Mouse (Mus musculus) inflammation-experienced regulatory T-cells, adult 6 months (primary cell): ENCODE results near the gene Smarcd2. TPM values are rescaled to one million over a fixed set of nuclear protein-coding genes. Genes with fewer than 3 reads are reported as not detected.
A peak's percentile ranks its signal among the peaks of the same experiment; 100 is the strongest.

Experiments
- ATAC-seq: one replicate; pipeline ENCODE4 v1.8.0; 2017
- polyA plus RNA-seq, 3 experiments: library from polyadenylated mRNA; unstranded; fragments of 100-300 nt; shearing (Covaris generic); gene quantifications; one replicate each; pipeline ENCODE4 v1.2.1; 2017

Gene Smarcd2
- polyA plus RNA-seq, 3 experiments from 2014 or later, result 16.2 to 24.9 (median 23.1) TPM

DNA sequence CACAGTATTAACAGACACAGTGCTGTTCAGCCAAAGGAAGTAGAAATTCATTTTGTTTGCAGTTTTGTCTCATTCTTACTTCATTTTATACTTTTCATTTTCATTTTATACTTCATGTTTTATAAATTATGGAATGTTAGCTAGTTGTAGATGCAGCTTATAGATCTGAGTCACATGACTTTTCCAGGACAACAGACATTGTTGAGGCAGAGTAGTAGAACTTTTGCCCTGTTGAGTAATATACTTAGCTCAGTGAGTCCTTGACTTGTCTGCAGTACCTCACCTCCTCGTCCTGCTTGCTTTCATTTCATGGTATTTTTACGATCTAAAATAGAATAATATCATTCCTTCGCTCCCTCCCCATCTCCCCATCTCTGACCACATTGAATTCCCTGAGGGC, 52.2 kb downstream of the Smarcd2 start:
- no peak for ATAC-seq

DNA sequence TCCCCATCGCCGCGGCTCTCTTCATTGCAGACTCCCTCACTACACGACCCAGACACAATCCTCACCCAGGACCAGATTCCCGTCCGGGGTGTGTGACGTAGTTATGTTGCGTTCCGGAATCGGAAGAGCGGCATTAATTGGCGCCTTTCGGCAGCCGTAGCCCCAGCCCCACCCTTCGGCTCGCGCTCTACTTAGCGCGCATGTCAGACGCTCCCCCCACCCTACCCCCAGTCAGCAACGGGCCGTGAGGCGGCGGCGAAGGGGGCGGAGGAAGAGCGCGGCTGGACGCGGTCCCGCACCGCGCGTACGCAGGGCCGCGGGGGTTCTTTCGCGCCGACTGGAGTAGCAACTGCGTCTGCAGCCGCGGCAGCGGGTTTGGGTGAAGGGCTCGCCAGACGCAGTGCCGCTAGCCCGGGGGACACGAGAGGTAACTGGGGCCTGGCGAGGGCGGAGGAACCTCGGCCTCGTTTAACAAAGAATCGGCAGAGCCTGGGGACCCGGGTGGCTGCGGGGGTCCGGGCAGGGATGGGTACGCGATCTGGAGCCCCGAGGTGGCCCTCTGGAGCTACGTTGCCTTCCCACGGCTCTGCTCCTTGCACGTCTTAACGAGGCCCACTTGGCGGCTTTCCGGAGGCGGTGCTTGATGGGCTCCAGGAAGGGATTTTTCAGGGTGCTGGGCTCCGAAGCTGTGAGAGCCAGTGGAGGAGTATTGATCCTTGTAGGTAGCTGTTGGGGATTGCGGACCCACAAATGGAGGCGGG, 55.9 kb downstream of the Smarcd2 start, which contains the start of gene Ddx42:
TSS of gene Ddx42 (plus strand) at position 197 of the 761 bp plus-strand sequence.
- peak; percentile 70 for ATAC-seq

DNA sequence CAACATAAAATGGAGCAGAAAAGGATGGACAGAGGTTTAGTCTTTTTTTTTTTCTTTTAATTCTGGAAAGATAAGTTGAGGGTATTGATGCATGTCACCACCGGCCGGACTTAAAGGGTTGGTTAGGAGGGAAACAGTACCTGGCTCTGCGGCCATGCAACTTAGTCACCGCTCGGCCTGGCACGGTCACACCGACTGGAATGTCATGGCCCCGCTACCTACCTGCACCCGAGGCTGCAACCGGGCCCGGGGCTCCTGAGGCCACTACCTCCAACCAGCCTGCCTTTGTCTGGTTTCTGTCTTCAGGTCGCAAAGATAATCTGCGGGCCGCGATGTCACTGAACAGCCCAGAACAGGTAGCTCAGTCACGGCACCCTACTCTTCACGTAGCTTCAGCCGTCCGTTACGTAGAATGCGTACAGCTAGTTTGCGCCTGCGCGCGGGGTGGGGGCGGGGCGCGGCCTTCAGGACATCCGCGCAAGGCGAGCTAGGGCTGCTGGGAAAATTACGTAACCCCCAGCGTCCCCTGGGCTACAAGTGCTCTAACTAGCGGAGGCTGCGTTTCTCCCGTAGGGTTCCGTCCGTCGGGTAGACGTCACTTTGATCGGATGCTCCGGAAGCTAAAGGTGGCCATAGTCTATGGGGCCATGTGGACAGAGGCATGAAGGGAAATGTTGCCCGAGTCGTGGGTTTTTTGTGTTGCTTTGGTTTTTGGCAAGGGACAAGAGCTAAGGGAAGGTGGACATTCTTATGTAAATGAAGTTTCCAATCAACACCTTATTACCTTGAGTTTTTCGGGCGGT, 56.6 kb downstream of the Smarcd2 start, which contains the start of gene Ccdc47:
TSS of gene Ccdc47 (minus strand) at position 418 of the 803 bp plus-strand sequence.
- ATAC-seq, result peak; percentile 86

DNA sequence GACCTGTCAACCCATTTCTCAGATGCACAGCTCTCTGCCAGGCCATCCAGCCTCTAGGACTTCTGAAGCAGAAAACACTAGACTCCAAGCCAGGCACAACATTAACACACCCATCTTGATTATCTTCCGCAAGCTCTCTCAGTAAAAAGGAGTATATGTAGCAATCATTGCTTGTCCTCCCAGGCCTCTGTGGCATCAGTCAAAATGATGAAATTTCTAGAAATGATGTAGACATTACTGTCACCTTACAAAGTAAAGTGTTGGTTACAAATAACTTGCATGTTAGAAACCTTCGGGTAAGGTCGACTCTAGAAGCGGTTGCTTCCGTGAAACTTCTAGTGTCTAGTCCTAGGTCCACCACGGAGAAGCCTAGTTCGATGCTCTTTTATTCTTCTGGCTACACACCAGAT, 57.3 kb downstream of the Smarcd2 start:
- ATAC-seq, result no peak

DNA sequence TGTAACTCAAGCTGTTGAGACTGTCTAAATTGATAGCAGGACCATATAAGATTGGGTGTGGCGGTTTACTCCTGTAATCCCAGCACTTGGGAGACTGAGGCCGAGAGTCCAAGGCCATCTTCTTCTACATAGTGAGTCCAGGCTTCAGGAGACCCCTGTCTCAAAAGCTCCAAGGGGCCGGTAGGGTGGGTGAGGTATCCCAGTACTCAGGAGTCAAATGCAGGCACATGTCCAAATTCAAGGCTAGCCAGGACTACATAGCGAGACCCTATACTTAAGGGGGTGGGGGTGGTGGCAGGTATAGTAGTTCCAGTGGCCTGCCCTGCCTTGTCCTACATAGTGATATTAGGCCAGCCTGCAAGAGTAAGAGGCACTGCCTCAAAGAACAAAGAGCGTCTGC, 57.9 kb downstream of the Smarcd2 start:
- no peak for ATAC-seq

Other genes starting within 250 kb of the Smarcd2 start
- gene Dcaf7, start 236.1 kb downstream of the Smarcd2 start, polyA plus RNA-seq, result 10 to 100 TPM; 18.5 to 25.5 (median 22.3) TPM
- gene Taco1, start 206.9 kb downstream of the Smarcd2 start, polyA plus RNA-seq, result 10 to 100 TPM in 2 of 3 experiments, 1 to 10 TPM in 1; 7.7 to 14.5 (median 13.3) TPM
- 10 to 100 TPM; 11.5 to 33.4 (median 33.3) TPM for gene Map3k3, start 188.4 kb downstream of the Smarcd2 start, polyA plus RNA-seq
- gene Gm10840, start 112.1 kb downstream of the Smarcd2 start, polyA plus RNA-seq, result not detected
- 100 to 1,000 TPM; 535 to 666 (median 652) TPM for gene Limd2, start 112.1 kb downstream of the Smarcd2 start, polyA plus RNA-seq
- 10 to 100 TPM; 28.1 to 45.4 (median 37.4) TPM for gene Strada, start 70.8 kb downstream of the Smarcd2 start, polyA plus RNA-seq
- 10 to 100 TPM; 77.0 to 93.9 (median 77.0) TPM for gene Ccdc47, start 56.6 kb downstream of the Smarcd2 start, polyA plus RNA-seq
- 10 to 100 TPM; 55.6 to 92.5 (median 83.3) TPM for gene Ddx42, start 56.0 kb downstream of the Smarcd2 start, polyA plus RNA-seq
- 10 to 100 TPM; 31.7 to 66.8 (median 55.9) TPM for gene Ftsj3, start 16.9 kb downstream of the Smarcd2 start, polyA plus RNA-seq
- gene Psmc5, start 16.8 kb downstream of the Smarcd2 start, polyA plus RNA-seq, result 100 to 1,000 TPM; 145 to 157 (median 154) TPM
- under 1 TPM in 2 of 3 experiments, not detected in 1; 0.09 to 0.14 TPM for gene Tcam1, start 3.7 kb upstream of the Smarcd2 start, polyA plus RNA-seq
- not detected for gene Gh, start 28.9 kb upstream of the Smarcd2 start, polyA plus RNA-seq
- gene Cd79b, start 41.8 kb upstream of the Smarcd2 start, polyA plus RNA-seq, result 10 to 100 TPM; 29.4 to 76.0 (median 49.1) TPM
- under 1 TPM in 1 of 3 experiments, not detected in 2; 0.08 TPM for gene Scn4a, start 80.3 kb upstream of the Smarcd2 start, polyA plus RNA-seq
- 1 to 10 TPM in 2 of 3 experiments, under 1 TPM in 1; 0.87 to 2.5 (median 2.3) TPM for gene Prr29, start 92.5 kb upstream of the Smarcd2 start, polyA plus RNA-seq
- gene Icam2, start 115.1 kb upstream of the Smarcd2 start, polyA plus RNA-seq, result 100 to 1,000 TPM in 2 of 3 experiments, 10 to 100 TPM in 1; 91.8 to 131 (median 125) TPM
- gene Ern1, start 214.9 kb upstream of the Smarcd2 start, polyA plus RNA-seq, result 1 to 10 TPM; 1.4 to 1.8 (median 1.6) TPM